Mouse (Mus musculus): Measurements from ENCODE around the gene Pde4b. TPM values are rescaled to one million over a fixed set of nuclear protein-coding genes. Genes with fewer than 3 reads are reported as not detected.

Gene Pde4b
- polyA plus RNA-seq, 1 experiment from 2014 or later = 11.9 TPM

GRCm38 (mm10) chr4:102226700-102227099 is 139.4 kb downstream of the Pde4b start:
- Histone ChIP-seq H3K27me3 (ENCODE audit: insufficient read depth, low read length) (no peaks in the 10 kb centered on the region), H3K4me3 (replicated peaks; ENCODE audit: low read depth, low read length) (no peak overlapping the region), H3K9me3 (replicated peaks; ENCODE audit: low read length) (no peaks in the 10 kb centered on the region), H3K4me2 (ENCODE audit: low read length) (no peak overlapping the region), H3K27ac (no peak overlapping the region), H3K36me3 (ENCODE audit: insufficient read depth, low read length) (no peaks in the 10 kb centered on the region), H3K9ac (ENCODE audit: low read depth, low read length) (no peak overlapping the region), H3K4me1 (replicated peaks; ENCODE audit: insufficient read depth, low read length) (no peaks in the 10 kb centered on the region)
- DNase-seq (ENCODE audit: low spot score) (peak; percentile 54), ATAC-seq (replicated peaks; ENCODE audit: low FRiP score, low read depth) (no peak)
- TF ChIP-seq CTCF (IDR thresholded peaks at IDR 0.05; ENCODE audit: low read depth) = peak; percentile 89

GRCm38 (mm10) chr4:102228953-102229586 is 141.7 kb downstream of the Pde4b start:
- Histone ChIP-seq H3K27ac (no peak overlapping the region), H3K9me3 (replicated peaks; ENCODE audit: low read length) (no peaks in the 10 kb centered on the region), H3K36me3 (ENCODE audit: insufficient read depth, low read length) (no peaks in the 10 kb centered on the region), H3K4me1 (replicated peaks; ENCODE audit: insufficient read depth, low read length) (no peaks in the 10 kb centered on the region), H3K4me2 (ENCODE audit: low read length) (no peak overlapping the region), H3K27me3 (ENCODE audit: insufficient read depth, low read length) (no peaks in the 10 kb centered on the region), H3K4me3 (replicated peaks; ENCODE audit: low read depth, low read length) (no peak overlapping the region), H3K9ac (ENCODE audit: low read depth, low read length) (no peak overlapping the region)
- DNase-seq (ENCODE audit: low spot score) (peak; percentile 72), ATAC-seq (replicated peaks; ENCODE audit: low FRiP score, low read depth) (no peak)
- WGBS = 56% methylated on average over 7 of the region's 7 CpGs
- TF ChIP-seq CTCF (IDR thresholded peaks at IDR 0.05; ENCODE audit: low read depth) = peak; percentile 70

GRCm38 (mm10) chr4:102230898-102231297 is 143.6 kb downstream of the Pde4b start:
- Histone ChIP-seq H3K4me3 (replicated peaks; ENCODE audit: low read depth, low read length) (no peak overlapping the region), H3K27me3 (ENCODE audit: insufficient read depth, low read length) (no peaks in the 10 kb centered on the region), H3K27ac (no peak overlapping the region), H3K9me3 (replicated peaks; ENCODE audit: low read length) (no peaks in the 10 kb centered on the region), H3K36me3 (ENCODE audit: insufficient read depth, low read length) (no peaks in the 10 kb centered on the region), H3K4me1 (replicated peaks; ENCODE audit: insufficient read depth, low read length) (no peaks in the 10 kb centered on the region), H3K4me2 (ENCODE audit: low read length) (no peak overlapping the region), H3K9ac (ENCODE audit: low read depth, low read length) (no peak overlapping the region)
- no peak for DNase-seq (ENCODE audit: low spot score)
- no peak for ATAC-seq (replicated peaks; ENCODE audit: low FRiP score, low read depth)
- no peak for TF ChIP-seq CTCF (IDR thresholded peaks at IDR 0.05; ENCODE audit: low read depth)
- 69% methylated on average over 1 of the region's 1 CpGs for WGBS

GRCm38 (mm10) chr4:102233633-102234032 is 146.3 kb downstream of the Pde4b start:
- no peak for ATAC-seq (replicated peaks; ENCODE audit: low FRiP score, low read depth)
- Histone ChIP-seq H3K4me3 (replicated peaks; ENCODE audit: low read depth, low read length) (no peak overlapping the region), H3K4me1 (replicated peaks; ENCODE audit: insufficient read depth, low read length) (no peaks in the 10 kb centered on the region), H3K27ac (no peak overlapping the region), H3K36me3 (ENCODE audit: insufficient read depth, low read length) (no peaks in the 10 kb centered on the region), H3K27me3 (ENCODE audit: insufficient read depth, low read length) (no peaks in the 10 kb centered on the region), H3K9ac (ENCODE audit: low read depth, low read length) (no peak overlapping the region), H3K9me3 (replicated peaks; ENCODE audit: low read length) (no peaks in the 10 kb centered on the region), H3K4me2 (ENCODE audit: low read length) (no peak overlapping the region)
- TF ChIP-seq CTCF (IDR thresholded peaks at IDR 0.05; ENCODE audit: low read depth) = no peak
- 64% methylated on average over 1 of the region's 1 CpGs for WGBS
- DNase-seq (ENCODE audit: low spot score) = no peak

GRCm38 (mm10) chr4:102235151-102235550 is 147.8 kb downstream of the Pde4b start:
- Histone ChIP-seq H3K27ac (no peak overlapping the region), H3K4me3 (replicated peaks; ENCODE audit: low read depth, low read length) (no peak overlapping the region), H3K36me3 (ENCODE audit: insufficient read depth, low read length) (no peaks in the 10 kb centered on the region), H3K27me3 (ENCODE audit: insufficient read depth, low read length) (no peaks in the 10 kb centered on the region), H3K9ac (ENCODE audit: low read depth, low read length) (no peak overlapping the region), H3K9me3 (replicated peaks; ENCODE audit: low read length) (no peaks in the 10 kb centered on the region), H3K4me2 (ENCODE audit: low read length) (no peak overlapping the region), H3K4me1 (replicated peaks; ENCODE audit: insufficient read depth, low read length) (no peaks in the 10 kb centered on the region)
- ATAC-seq (replicated peaks; ENCODE audit: low FRiP score, low read depth) = no peak
- 48% methylated on average over 2 of the region's 2 CpGs for WGBS
- TF ChIP-seq CTCF (IDR thresholded peaks at IDR 0.05; ENCODE audit: low read depth) = no peak
- DNase-seq (ENCODE audit: low spot score) = no peak

GRCm38 (mm10) chr4:102239102-102239501 is 151.8 kb downstream of the Pde4b start:
- H3K27ac ChIP-seq = no peak overlapping the region
- ATAC-seq (replicated peaks; ENCODE audit: low FRiP score, low read depth) = no peak
- no peaks in the 10 kb centered on the region for H3K27me3 ChIP-seq (ENCODE audit: insufficient read depth, low read length)
- no peaks in the 10 kb centered on the region for H3K4me1 ChIP-seq (replicated peaks; ENCODE audit: insufficient read depth, low read length)
- H3K9ac ChIP-seq (ENCODE audit: low read depth, low read length) = no peak overlapping the region
- no peaks in the 10 kb centered on the region for H3K36me3 ChIP-seq (ENCODE audit: insufficient read depth, low read length)
- H3K4me3 ChIP-seq (replicated peaks; ENCODE audit: low read depth, low read length) = no peak overlapping the region
- no peak overlapping the region for H3K4me2 ChIP-seq (ENCODE audit: low read length)
- WGBS = 74% methylated on average over 2 of the region's 2 CpGs
- no peak for TF ChIP-seq CTCF (IDR thresholded peaks at IDR 0.05; ENCODE audit: low read depth)
- no peaks in the 10 kb centered on the region for H3K9me3 ChIP-seq (replicated peaks; ENCODE audit: low read length)
- no peak for DNase-seq (ENCODE audit: low spot score)

Data from kidney, postnatal 0 days (tissue).